Mouse (Mus musculus) lung, postnatal 25 days (tissue): ENCODE measurements around the gene Pde4b.

Source experiments
- DNase-seq: peaks from one replicate; pipeline ENCODE4 v3.0.0; 2022; ENCODE audit warnings: low spot score

The Pde4b gene

DNA sequence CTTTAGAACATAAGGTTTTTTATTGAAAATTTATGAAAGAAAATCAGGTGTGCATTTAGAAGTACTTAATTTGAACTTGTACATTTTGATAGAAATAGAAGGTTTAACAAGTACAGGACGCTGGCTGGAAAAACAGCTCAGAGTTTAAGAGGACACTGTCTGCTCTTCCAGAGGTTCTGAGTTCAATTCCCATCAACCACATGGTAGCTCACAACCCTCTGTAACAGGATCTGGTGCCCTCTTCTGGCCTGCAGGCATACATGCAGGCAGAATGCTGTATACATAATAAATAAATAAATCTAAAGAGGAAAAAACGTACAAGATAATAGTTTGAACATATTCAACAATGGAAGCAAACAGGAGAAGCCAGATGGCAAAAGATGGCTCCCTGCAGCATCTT, 420.4 kb downstream of the Pde4b start:
- DNase-seq, result no peak

- DNase-seq, result no peak
These were observed 422.7 kb downstream of the Pde4b start for GRCm38 (mm10) chr4:102510061-102510460.

DNA sequence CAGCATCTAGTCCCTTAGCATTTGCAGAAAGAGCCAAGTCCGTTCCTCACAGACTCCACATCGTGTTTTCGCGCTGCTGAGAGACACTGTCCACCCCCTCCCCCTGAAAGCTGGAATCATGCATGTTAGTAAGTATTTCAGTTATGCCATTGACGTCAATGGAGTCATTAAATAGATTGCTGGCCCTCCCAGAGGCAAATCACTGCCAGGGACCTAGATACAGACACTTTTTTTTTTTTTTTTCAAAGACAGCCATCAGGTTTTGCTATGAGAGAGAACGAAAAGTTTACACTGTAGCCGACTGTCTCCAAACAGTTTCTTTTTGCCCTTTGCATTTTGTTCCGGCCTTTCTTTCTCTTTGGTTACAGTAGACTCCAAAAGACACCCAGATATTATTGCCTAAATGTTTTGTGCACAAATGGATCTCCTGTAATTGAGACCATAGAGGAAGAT, 423.6 kb downstream of the Pde4b start:
- DNase-seq, result peak; percentile 91

GRCm38 (mm10) chr4:102511511-102511910, 424.2 kb downstream of the Pde4b start:
- DNase-seq, result peak; percentile 60

DNA sequence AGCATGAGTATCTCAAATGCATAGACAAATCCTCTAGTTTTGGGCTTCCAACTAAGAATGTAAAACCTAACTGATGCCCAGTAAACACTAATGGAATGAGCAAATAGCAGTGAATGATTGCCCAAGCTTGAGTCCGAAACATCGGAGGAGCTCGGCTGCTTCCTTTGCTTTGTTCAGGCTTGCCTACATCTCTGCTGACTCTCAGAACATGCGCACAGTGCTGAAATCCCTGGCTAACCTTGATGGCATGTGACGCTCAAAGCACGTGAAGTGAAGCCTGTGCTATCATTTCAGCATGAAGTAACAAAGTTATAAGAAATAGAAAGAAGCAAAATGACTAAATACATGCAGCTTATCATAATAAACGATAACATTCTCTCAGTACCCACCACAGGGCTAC, 425.6 kb downstream of the Pde4b start:
- DNase-seq, result no peak

DNA sequence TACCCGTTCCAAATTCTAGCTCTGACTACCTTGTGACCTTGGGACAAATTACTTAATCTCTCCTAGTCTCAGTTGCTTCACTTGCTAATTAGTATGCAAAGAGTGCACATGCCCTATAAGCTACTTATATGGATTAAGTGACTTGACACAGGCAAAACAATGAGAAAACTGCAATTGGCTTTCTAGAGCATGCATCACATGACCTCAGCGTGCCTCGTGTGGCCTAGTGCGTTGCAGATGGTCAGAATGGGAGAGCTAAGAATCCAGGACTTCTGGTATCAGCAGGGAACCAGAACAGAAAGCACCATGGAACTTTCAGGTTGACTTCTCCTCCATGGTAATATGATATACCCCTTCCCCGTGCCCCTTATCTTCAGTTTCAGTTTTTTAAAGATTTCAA, 426.2 kb downstream of the Pde4b start:
- no peak for DNase-seq

DNA sequence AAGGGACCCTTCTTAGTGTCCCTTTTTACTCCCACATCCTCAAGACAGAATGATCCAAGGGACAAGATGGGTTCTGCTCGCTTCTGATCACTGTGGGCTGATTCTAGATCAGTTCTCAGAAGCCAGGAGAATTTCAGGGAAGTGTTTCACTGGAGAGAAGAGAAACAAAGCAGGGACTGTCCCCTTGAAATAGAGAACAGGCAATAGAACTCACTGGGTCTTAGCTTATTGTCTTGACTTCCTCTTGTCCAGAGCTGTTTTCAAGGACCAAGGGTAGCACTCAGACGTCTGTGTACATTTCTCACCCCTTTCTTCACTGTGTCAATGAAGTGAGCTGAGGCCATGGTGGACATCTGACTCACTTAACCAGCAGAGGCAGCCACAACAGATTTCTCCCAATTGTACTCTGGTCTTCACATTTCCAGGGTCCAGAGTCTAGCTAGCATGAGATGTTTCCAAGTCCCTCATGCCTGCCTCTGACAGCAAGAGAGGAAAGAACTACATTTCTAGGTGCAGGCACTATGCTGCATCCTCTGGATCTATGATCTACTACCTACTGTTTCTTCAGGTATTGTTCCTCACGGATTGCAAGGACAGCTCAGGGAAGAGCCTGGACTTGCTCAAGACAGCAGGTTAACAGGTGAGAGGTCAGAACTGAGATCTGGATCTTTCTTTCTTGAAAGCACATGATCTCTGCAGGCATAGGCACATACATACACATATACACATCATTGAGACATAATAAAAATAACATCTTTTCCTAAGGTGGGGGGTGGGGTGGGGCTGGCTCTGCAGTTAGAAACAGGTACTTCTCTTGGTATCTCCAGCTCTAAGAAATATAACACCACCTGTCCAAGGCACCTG, 427.9 kb downstream of the Pde4b start:
- no peak for DNase-seq

GRCm38 (mm10) chr4:102516395-102516794, 429.1 kb downstream of the Pde4b start:
- no peak for DNase-seq

DNA sequence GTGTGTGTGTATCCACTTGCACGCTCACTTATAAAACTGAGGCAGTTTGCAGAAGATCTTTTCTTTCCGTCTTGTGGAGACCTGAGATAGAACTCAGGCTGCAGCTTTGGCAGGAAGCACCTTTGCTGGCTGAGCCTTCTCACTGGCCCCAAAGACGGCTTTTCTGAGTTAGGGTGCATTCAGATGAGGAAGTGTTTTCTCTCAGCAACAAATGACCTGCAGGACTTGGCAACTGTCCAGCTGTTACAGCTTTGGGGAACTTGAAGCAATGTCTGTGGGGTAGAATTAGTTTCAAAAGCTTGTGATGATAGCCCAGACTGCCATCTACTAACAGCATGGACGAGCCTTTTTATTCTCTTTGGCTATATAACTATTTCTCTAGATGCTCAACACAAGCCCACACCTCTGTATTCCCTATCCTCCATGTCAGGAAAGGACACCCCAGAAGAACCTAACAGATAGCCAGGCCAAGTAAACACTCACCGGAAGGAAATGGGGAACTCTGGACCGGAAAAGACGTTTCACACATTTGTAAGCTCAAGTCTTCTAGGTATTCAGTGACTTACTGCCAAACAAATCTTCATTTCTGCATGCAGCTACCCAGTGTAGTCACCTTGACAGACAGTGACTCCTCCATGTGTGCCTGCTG, 429.8 kb downstream of the Pde4b start:
- peak; percentile 80 for DNase-seq

GRCm38 (mm10) chr4:102517653-102518052, 430.3 kb downstream of the Pde4b start:
- no peak for DNase-seq

- no peak for DNase-seq
These were observed 431.0 kb downstream of the Pde4b start for GRCm38 (mm10) chr4:102518341-102518740.

DNA sequence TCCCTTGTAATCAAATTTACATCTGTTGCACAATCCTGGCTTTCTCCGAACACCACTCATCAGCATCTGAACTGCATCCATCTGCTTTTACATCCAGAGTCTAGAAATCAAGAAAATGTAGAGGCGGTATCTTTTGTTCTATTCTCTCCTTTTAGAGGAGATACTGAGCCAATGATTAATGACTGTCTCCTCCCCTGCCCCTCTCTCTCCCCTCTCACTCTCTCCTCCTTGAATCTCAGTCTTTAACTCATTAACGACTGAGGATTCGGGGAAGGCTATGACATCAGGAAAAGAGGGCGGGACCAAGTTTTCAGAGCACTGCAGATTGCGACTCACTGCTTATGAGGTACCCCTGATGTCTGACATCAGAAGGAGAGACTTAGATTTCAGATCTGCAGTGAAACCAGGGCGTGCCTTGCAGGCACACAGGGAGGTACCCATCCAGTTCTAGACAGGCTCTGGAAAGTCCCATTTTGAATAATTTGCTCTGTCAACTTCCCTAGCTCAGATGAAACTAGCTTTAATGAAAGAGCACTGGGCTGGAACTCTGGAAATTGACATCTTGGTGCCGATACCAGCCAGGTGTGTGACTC, 433.4 kb downstream of the Pde4b start:
- no peak for DNase-seq

DNA sequence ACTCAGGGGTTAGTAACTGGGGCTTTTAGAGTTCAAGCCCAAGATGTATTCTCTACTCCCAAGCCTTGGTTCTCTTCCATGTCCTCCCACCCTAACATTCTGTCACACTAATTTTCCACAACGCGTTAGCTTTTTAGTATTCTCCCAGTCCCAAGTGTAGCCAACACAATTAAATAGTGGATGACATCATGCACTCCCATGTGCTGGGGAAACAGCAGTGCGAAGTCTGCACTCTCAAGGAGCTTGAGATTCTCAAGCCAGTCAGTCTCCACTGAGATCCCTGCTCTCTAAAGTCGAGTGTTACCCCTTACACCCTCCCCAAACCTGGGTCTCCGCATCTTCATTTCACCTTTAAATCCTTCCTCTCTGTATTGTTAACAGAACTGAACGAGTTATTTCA, 434.1 kb downstream of the Pde4b start:
- DNase-seq, result no peak

- DNase-seq, result no peak
These were observed 440.0 kb downstream of the Pde4b start for GRCm38 (mm10) chr4:102527361-102527760.

DNA sequence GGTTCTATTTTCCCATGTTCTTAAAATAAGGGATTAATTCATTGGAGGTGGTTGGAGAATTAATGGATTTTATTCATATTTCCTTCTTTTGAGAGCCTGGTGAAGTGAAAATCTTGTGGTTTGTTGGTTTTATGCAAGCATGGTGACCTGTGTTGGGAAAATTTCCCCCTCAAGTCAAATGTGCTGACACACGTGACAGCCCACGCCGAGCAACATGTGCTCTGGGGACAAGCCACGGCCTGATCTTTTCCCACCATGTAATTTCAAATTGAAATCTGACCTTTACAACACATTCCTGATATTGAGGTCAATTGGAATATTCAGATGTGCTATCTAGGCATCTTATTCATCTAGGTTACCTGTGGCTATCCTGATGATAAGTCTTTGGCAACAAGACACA, 443.5 kb downstream of the Pde4b start:
- DNase-seq, result no peak

- no peak for DNase-seq
These were observed 444.4 kb downstream of the Pde4b start for GRCm38 (mm10) chr4:102531729-102532128.

DNA sequence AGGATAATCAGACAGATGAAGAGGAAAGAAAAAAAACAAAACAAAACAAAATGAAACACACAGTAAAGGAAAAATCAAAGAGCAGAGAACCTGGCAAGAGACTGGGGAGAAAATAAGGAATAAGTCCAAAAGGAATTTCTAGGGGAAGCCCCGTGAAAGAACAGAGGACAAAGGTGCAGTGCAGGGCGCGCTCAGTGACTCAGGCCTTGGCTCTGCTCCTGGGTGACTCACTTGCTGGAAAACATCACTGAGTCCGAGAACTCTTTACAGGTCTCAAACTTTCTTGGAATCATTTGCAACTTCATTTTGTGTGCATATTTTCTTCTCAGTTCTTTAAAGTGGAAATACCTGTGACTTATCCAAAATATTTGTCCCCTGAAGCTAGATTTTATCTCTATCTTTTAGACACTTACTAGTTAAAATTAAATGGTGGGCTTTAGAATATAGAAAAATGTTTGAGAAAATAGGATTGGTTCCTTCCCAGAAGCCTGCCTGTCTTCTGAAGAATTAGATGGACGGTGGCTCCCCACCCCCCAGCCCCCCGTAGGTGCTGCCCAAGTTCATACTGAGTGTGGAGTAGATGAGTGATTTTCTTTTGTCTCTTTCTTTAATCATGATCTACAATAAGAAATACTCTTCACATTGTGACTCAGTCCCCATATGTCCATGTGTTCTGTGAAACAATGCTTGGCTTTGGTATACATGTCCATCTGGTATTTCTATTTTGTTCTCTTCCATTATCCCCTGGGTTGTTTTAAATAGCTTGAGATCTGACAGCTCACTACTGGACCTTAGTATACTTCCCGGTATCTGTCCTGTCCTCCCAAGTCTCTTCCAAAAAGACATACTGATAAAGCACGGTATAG, 446.1 kb downstream of the Pde4b start:
- peak; percentile 41 for DNase-seq

GRCm38 (mm10) chr4:102534049-102534730, 446.8 kb downstream of the Pde4b start:
- DNase-seq, result no peak

- no peak for DNase-seq
These were observed 448.5 kb downstream of the Pde4b start for GRCm38 (mm10) chr4:102535886-102536285.

DNA sequence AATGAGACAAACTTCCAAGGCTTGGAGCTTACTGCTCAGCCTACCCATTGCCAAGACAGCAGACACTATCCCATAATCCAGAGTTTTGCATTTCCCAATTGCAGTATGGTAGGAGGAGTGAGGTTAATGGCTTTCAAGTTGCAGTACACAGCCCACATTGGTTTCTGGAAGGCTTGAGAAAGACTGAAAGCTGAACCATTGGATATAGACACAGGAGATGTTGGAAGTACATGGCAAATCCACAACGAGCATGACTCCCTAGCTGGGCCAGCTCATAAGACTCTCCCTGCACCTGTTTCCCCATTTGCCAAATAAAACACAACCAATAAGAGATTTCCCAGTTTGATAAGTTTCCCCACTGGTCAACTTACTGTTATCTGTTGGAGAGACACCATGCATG, 450.9 kb downstream of the Pde4b start:
- DNase-seq, result no peak

DNA sequence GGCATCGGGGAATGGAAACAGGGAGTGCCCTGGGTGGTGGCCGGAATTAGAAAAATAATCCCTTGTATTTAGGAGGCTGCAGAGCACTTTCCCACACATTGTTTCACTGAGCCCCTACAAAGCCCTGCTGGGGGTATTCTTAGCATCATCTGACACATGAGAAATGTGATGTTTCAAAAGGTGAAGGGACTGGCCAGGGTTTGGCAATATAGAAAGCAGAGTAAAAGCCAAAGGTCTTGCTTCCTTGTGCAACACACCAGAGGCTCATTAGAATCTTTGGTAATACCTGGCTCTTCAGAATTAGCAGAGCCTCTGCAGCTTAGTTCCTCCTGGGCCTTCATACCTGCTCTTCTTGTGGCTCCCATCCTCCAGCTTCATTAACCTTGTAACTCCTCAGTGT, 451.4 kb downstream of the Pde4b start:
- no peak for DNase-seq
